Mouse (Mus musculus) ES-Bruce4 (cell line): ENCODE data around the gene Zfp36l1. TPM values are rescaled to one million over a fixed set of nuclear protein-coding genes. Genes with fewer than 3 reads are reported as not detected.

ENCODE experiments used
- H3K27ac ChIP-seq: 2 replicates; pipeline ENCODE4 v1.5.1; 2012; ENCODE audit warnings: low read length, inconsistent platforms; ENCODE audit not compliant: insufficient read depth
- H3K27me3 ChIP-seq: 2 replicates; pipeline ENCODE4 v1.6.1; 2012; ENCODE audit warnings: mild to moderate bottlenecking, low read length, inconsistent platforms; ENCODE audit not compliant: control insufficient read depth, poor library complexity, insufficient read depth, severe bottlenecking
- H3K36me3 ChIP-seq: 2 replicates; pipeline ENCODE4 v1.6.1; 2012; ENCODE audit warnings: inconsistent platforms, mild to moderate bottlenecking, low read length, moderate library complexity; ENCODE audit not compliant: control insufficient read depth, poor library complexity, insufficient read depth, severe bottlenecking
- H3K4me1 ChIP-seq: one replicate; pipeline ENCODE4 v1.8.1; 2011; ENCODE audit warnings: low read length; ENCODE audit not compliant: control insufficient read depth, insufficient read depth
- H3K4me3 ChIP-seq: 2 replicates; pipeline ENCODE4 v1.5.1; 2011; ENCODE audit warnings: low read depth, mild to moderate bottlenecking, low read length
- H3K9ac ChIP-seq: 2 replicates; pipeline ENCODE4 v1.6.1; 2012; ENCODE audit warnings: low read depth, mild to moderate bottlenecking, inconsistent platforms; ENCODE audit not compliant: poor library complexity, severe bottlenecking
- H3K9me3 ChIP-seq: replicated peaks from 2 replicates; pipeline ENCODE4 v1.6.1; 2012; ENCODE audit warnings: mild to moderate bottlenecking, low read length, inconsistent platforms; ENCODE audit not compliant: control insufficient read depth, poor library complexity, insufficient read depth, severe bottlenecking
- CTCF ChIP-seq: IDR thresholded peaks from one replicate; pipeline ENCODE4 v1.8.1; 2011; ENCODE audit warnings: low read depth, low read length
- EP300 ChIP-seq: IDR thresholded peaks from 2 replicates; pipeline ENCODE4 v1.6.1; 2011; ENCODE audit warnings: low read depth, low read length; ENCODE audit not compliant: insufficient read depth
- POLR2A ChIP-seq: IDR thresholded peaks from one replicate; pipeline ENCODE4 v1.8.1; 2011; ENCODE audit warnings: low read length; ENCODE audit not compliant: insufficient read depth
- polyA plus RNA-seq: library from polyadenylated mRNA; stranded (reverse); fragments of >200 nt; gene quantifications from 2 replicates; pipeline ENCODE4 v1.2.4, GENCODE M21; 2011; ENCODE audit warnings: low read depth; ENCODE audit not compliant: missing spikeins, insufficient read depth, insufficient read length

Gene Zfp36l1
- polyA plus RNA-seq, 1 experiment = 75.7 TPM

DNA sequence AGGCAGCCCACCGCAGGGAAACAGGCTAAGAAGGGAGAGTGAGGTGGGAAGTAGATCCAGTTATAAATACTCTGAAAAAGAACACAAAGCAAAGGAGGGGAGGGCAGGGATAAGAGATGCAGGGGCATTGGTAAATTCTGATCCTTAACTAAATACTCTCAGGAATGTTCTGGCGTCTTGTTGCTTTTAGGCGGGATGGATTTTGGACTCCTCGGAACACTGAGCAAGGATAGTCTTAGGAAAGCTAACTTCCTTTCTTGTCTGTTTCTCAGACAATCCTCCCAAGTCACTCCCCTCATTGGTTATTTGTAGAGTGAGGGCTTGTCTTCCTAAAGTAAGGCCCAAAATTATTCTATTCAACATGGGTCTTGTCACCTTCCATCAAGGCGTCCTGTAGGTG is 12.5 kb upstream of the Zfp36l1 start:
- Histone ChIP-seq H3K27me3 (no peaks in the 10 kb centered on the region), H3K27ac (no peak overlapping the region), H3K9me3 (no peaks in the 10 kb centered on the region), H3K36me3 (no peaks in the 10 kb centered on the region), H3K4me1 (peaks cover 6% of the 10 kb centered on the region), H3K4me3 (no peak overlapping the region), H3K9ac (no peak overlapping the region)
- TF ChIP-seq CTCF (no peak), POLR2A (no peak), EP300 (no peak)

DNA sequence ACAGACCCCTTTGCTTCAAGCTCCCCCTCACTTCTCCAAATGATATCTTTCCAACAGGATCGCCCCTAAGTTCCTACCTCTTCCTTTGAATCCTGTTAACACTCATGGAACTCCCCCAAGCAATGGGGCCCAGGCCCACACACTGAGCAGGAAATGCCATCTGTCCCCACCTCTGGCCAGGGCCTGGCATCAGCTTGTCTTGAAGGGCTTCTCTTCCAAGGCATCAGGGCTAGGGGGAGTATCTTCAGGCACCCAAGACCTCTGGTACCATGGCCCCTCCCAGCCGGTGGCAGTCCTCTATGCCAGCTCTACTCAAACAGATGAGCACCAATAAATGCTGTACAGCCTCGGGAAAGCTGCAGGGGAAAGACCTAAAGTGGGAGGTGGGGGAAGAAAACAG is 11.9 kb upstream of the Zfp36l1 start:
- peaks cover 6% of the 10 kb centered on the region for H3K4me1 ChIP-seq
- H3K9me3 ChIP-seq = no peaks in the 10 kb centered on the region
- TF ChIP-seq EP300 (no peak), CTCF (no peak), POLR2A (no peak)
- H3K27me3 ChIP-seq = no peaks in the 10 kb centered on the region
- no peak overlapping the region for H3K4me3 ChIP-seq
- no peaks in the 10 kb centered on the region for H3K36me3 ChIP-seq
- no peak overlapping the region for H3K27ac ChIP-seq
- no peak overlapping the region for H3K9ac ChIP-seq

DNA sequence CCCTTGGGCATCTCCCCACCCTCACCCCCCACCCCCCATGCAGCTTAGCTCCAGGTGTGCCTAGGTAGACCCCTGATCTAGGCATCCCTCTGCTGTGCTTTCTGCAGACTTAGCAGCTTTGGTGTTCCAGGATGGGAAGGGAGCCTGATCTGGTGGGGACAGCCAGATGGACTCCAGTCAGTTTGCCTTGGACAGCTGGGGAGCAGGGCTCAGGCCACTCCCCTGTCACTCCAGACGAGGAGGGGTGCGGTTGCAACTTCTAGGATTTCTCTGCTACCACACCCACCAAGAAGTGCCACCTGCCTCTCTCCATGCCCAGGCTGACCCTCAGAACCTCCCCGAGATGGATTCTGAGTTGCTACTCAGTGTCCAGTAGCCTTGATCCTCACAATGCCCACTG is 11.4 kb upstream of the Zfp36l1 start:
- TF ChIP-seq EP300 (no peak), POLR2A (no peak), CTCF (no peak)
- Histone ChIP-seq H3K36me3 (no peaks in the 10 kb centered on the region), H3K9me3 (no peaks in the 10 kb centered on the region), H3K4me3 (no peak overlapping the region), H3K9ac (no peak overlapping the region), H3K27me3 (no peaks in the 10 kb centered on the region), H3K27ac (no peak overlapping the region), H3K4me1 (peaks cover 6% of the 10 kb centered on the region)

DNA sequence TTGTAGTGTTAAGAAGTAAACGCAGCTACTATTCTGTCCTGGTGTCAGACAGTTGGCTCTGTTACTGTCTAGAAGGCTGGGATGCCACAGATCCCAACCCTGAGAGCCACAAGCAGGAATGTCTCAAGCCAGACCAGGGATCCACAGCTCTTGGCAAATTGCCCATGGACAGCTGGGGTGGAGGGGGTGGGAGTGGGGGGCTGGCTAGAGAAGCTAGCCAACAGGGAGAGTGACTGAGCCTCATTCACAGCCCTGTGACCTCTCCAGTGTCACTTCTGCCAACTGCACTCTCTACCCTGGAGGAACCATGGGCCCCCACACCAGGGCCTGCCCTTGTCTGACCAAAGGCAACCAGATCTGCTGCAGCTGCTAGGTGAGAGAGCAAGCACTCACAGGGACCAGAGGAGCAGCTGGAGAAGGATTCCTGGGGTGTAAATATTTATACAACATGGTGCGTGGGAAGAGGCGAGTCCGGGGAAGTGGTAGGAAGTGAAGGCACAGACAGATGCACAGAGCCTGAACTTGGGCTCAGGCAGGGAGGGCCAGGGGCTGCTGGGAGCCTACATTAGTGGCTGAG is 10.5 kb upstream of the Zfp36l1 start:
- H3K36me3 ChIP-seq = no peaks in the 10 kb centered on the region; the same call in 1 of the 2 replicates
- H3K27ac ChIP-seq = no peak overlapping the region

DNA sequence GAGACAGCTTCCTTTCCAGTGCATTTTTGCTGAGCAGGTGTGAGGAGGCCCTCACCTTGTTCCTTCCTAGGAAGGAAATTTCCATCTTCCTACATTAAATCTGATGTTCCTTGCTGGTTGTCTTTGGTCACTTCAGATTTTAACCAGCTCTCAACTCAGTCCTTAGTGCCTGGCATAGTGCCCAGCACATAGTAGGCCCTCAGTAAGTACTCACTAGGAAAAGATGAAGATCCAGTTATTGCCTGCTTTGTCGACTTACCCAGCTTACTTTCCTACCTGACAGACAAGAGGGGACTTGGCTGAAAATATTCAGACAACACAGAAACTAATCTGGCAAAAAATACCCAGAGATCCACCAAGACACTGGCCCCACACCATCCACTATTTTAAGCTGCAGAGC is 8.6 kb upstream of the Zfp36l1 start:
- Histone ChIP-seq H3K4me1 (peaks cover 7% of the 10 kb centered on the region), H3K36me3 (no peaks in the 10 kb centered on the region; the same call in 1 of the 2 replicates), H3K9me3 (peaks cover 4% of the 10 kb centered on the region), H3K9ac (no peak overlapping the region), H3K27me3 (no peaks in the 10 kb centered on the region), H3K27ac (no peak overlapping the region), H3K4me3 (no peak overlapping the region)
- TF ChIP-seq EP300 = no peak
- TF ChIP-seq POLR2A = no peak
- no peak for TF ChIP-seq CTCF

More for the DNA sequence above, 10.5 kb upstream of the Zfp36l1 start:
- H3K4me1 ChIP-seq = peaks cover 6% of the 10 kb centered on the region
- no peak for TF ChIP-seq EP300
- no peak for TF ChIP-seq CTCF
- H3K9ac ChIP-seq = no peak overlapping the region
- H3K9me3 ChIP-seq = peaks cover 4% of the 10 kb centered on the region
- H3K27me3 ChIP-seq = no peaks in the 10 kb centered on the region
- H3K4me3 ChIP-seq = no peak overlapping the region

DNA sequence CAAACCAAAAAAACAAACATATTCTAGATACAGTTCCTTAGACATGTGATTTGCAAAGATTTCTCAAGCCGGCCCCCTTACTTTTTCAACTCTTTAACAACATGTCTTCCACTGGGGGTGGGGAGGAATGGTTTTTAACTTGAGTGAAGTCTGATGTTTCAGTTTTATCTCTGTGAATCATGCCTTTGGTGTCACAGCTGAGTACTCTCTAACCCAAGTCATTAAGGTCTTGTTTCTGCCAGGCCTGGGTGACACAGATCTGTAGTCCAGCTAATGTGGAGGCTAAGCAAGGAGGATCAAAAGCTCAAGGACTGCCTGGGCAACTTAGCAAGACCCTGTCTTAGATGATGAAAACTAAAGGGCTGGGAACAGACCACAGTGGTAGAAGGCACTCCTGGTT is 5.8 kb upstream of the Zfp36l1 start:
- peaks cover 4% of the 10 kb centered on the region for H3K4me1 ChIP-seq
- TF ChIP-seq EP300 (no peak), POLR2A (no peak), CTCF (no peak)
- H3K27ac ChIP-seq = no peak overlapping the region
- no peaks in the 10 kb centered on the region; the same call in 1 of the 2 replicates for H3K36me3 ChIP-seq
- H3K4me3 ChIP-seq = no peak overlapping the region
- H3K9me3 ChIP-seq = peaks cover 4% of the 10 kb centered on the region
- H3K9ac ChIP-seq = no peak overlapping the region
- no peaks in the 10 kb centered on the region for H3K27me3 ChIP-seq
